33 mouse cellular contexts compared by ENCODE assay signal in genomic region chr7:112496921-112497320, GRCm38 (mm10).
DNase-seq lines count a peak whose midpoint lies in the region; ATAC-seq lines count a peak whose summit lies in the region.
"Had no signal": no experiment of that assay in that cellular context is flagged by ENCODE, and none has a peak within 500 bp of the region (broad histone marks: within the 10 kb centered on the region; RNA-seq: fewer than 3 reads in every experiment).

No protein-coding gene starts in this region.

- ATAC-seq in kidney, embryonic 16.5 days (ENCODE audit: low FRiP score, low TSS enrichment), result no peak
- ATAC-seq in stomach, embryonic 16.5 days (ENCODE audit: insufficient read depth, low FRiP score), result no peak
- no peak for ATAC-seq in CD4-positive, CD25-positive, alpha-beta regulatory T cell, adult 4 months
- ATAC-seq: forebrain, embryonic 13.5 days; midbrain, embryonic 15.5 days had no signal

- H3K9me3 ChIP-seq in kidney, embryonic 16.5 days (ENCODE audit: low read length), result no peaks in the 10 kb centered on the region
- H3K9me3 ChIP-seq in stomach, embryonic 16.5 days (replicated peaks; ENCODE audit: control insufficient read depth, low read length), result no peaks in the 10 kb centered on the region
- H3K9me3 ChIP-seq: embryonic facial prominence, embryonic 10.5 days; embryonic facial prominence, embryonic 15.5 days; forebrain, embryonic 13.5 days; limb, embryonic 12.5 days; liver, embryonic 13.5 days; midbrain, embryonic 10.5 days; midbrain, embryonic 15.5 days; neural tube, embryonic 15.5 days had no signal

- WGBS in kidney, embryonic 16.5 days, result 39% methylated on average over 7 of the region's 7 CpGs
- 34% methylated on average over 7 of the region's 7 CpGs for WGBS in stomach, embryonic 16.5 days

- no peak overlapping the region for H3K4me3 ChIP-seq in kidney, embryonic 16.5 days (ENCODE audit: low read length)
- no peak overlapping the region for H3K4me3 ChIP-seq in stomach, embryonic 16.5 days (replicated peaks; ENCODE audit: low read length)
- H3K4me3 ChIP-seq: embryonic facial prominence, embryonic 10.5 days; embryonic facial prominence, embryonic 15.5 days; forebrain, embryonic 13.5 days; layer of hippocampus, adult 2 months; left cerebral cortex, adult 2 months; limb, embryonic 12.5 days; liver, embryonic 13.5 days; midbrain, embryonic 10.5 days; midbrain, embryonic 15.5 days; neural tube, embryonic 15.5 days had no signal

- H3K9ac ChIP-seq in kidney, embryonic 16.5 days (replicated peaks; ENCODE audit: low read length), result no peak overlapping the region
- no peak overlapping the region for H3K9ac ChIP-seq in stomach, embryonic 16.5 days (ENCODE audit: low read length)
- H3K9ac ChIP-seq: embryonic facial prominence, embryonic 15.5 days; forebrain, embryonic 13.5 days; hindbrain, embryonic 14.5 days; limb, embryonic 12.5 days; liver, embryonic 13.5 days; midbrain, embryonic 15.5 days; neural tube, embryonic 15.5 days had no signal

- peak overlapping the region; percentile 72; the same call in 1 of the 2 replicates for H3K27ac ChIP-seq in kidney, embryonic 16.5 days (ENCODE audit: low read length)
- H3K27ac ChIP-seq in stomach, embryonic 16.5 days (ENCODE audit: low read length), result peak overlapping the region; percentile 48
- H3K27ac ChIP-seq: embryonic facial prominence, embryonic 15.5 days; forebrain, embryonic 13.5 days; hindbrain, embryonic 14.5 days; layer of hippocampus, adult 2 months; left cerebral cortex, adult 2 months; liver, embryonic 13.5 days; midbrain, embryonic 10.5 days; midbrain, embryonic 15.5 days; neural tube, embryonic 15.5 days had no signal

- DNase-seq in kidney, postnatal 10 days, result no peak
- DNase-seq in 3T3-L1 (ENCODE audit: low read depth, low spot score), result peak; percentile 30
- peak; percentile 33 for DNase-seq in adipocyte (ENCODE audit: low spot score)
- no peak for DNase-seq in gastrocnemius, postnatal 10 days
- DNase-seq: adrenal gland, postnatal 14 days; B cell, adult 2 months; cerebellum, adult 18-20 months; cerebellum, postnatal 14 days; gastrocnemius, postnatal 36 days; heart, adult 18-20 months; kidney, adult 8-10 months; kidney, postnatal 36 days; liver, embryonic 13.5 days; lung, adult 2 months; retina, postnatal 1 day; right cerebral cortex, postnatal 14 days; thymus, adult 2 months; thymus, postnatal 36 days had no signal

- H3K4me2 ChIP-seq in kidney, embryonic 16.5 days (replicated peaks; ENCODE audit: low read depth, low read length), result no peak overlapping the region
- H3K4me2 ChIP-seq in stomach, embryonic 16.5 days (ENCODE audit: low read depth, low read length), result no peak overlapping the region
- H3K4me2 ChIP-seq: embryonic facial prominence, embryonic 15.5 days; forebrain, embryonic 13.5 days; heart, embryonic 11.5 days; hindbrain, embryonic 14.5 days; limb, embryonic 12.5 days; liver, embryonic 13.5 days; midbrain, embryonic 15.5 days; neural tube, embryonic 15.5 days had no signal

- peaks cover 79% of the 10 kb centered on the region for H3K4me1 ChIP-seq in kidney, embryonic 16.5 days (ENCODE audit: insufficient read depth, low read length)
- peaks cover 69% of the 10 kb centered on the region for H3K4me1 ChIP-seq in stomach, embryonic 16.5 days (ENCODE audit: control insufficient read depth, insufficient read depth, low read length)

- no peaks in the 10 kb centered on the region for H3K27me3 ChIP-seq in kidney, embryonic 16.5 days (ENCODE audit: insufficient read depth, low read length)
- H3K27me3 ChIP-seq in stomach, embryonic 16.5 days (ENCODE audit: control insufficient read depth, insufficient read depth, low read length), result no peaks in the 10 kb centered on the region
- H3K27me3 ChIP-seq: CH12.LX; embryonic facial prominence, embryonic 15.5 days; forebrain, embryonic 13.5 days; limb, embryonic 12.5 days; liver, embryonic 13.5 days; midbrain, embryonic 15.5 days; neural tube, embryonic 15.5 days had no signal

- H3K36me3 ChIP-seq in kidney, embryonic 16.5 days (ENCODE audit: insufficient read depth, low read length), result no peaks in the 10 kb centered on the region
- no peaks in the 10 kb centered on the region for H3K36me3 ChIP-seq in stomach, embryonic 16.5 days (ENCODE audit: control insufficient read depth, insufficient read depth, low read length)
- H3K36me3 ChIP-seq: embryonic facial prominence, embryonic 10.5 days; embryonic facial prominence, embryonic 15.5 days; limb, embryonic 12.5 days; liver, embryonic 13.5 days; midbrain, embryonic 10.5 days; midbrain, embryonic 15.5 days; neural tube, embryonic 15.5 days had no signal

Comparison
In these comparisons a context has a peak if more than half of its experiments do, and no peak if none do; other contexts are left out.
1. DNase-seq: peak in 3T3-L1 (single experiment) and adipocyte (single experiment); none in kidney, postnatal 10 days (single experiment) and gastrocnemius, postnatal 10 days (single experiment).